Mouse (Mus musculus) frontal cortex, postnatal 10 days (tissue): ENCODE measurements around the gene Sdhaf4.

Experiments
- DNase-seq, 2 experiments: peaks; one replicate each; pipeline ENCODE4 v3.0.0; 2022; ENCODE audit warnings: low spot score in 2 of 2, mixed read lengths in 1 of 2

The Sdhaf4 gene

DNA sequence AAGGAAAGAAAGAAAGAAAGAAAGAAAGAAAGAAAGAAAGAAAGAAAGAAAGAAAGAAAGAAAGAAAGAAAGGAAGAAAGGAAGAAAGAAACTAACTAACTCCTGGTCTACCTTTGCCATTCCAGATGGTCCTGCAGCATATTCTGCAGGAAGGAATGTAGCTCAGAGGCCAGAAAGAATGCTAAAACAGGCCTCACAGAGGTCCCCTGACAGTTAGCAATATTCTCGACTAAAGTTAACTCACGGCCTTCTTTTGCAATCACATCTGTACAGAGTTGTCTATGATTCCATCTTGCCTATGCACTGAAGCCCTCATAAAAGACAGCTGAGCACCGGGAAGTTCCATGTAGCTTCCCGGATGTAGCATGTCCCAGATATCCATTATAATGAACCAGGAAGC lies 49.9 kb downstream of the Sdhaf4 start:
- no peak for DNase-seq

DNA sequence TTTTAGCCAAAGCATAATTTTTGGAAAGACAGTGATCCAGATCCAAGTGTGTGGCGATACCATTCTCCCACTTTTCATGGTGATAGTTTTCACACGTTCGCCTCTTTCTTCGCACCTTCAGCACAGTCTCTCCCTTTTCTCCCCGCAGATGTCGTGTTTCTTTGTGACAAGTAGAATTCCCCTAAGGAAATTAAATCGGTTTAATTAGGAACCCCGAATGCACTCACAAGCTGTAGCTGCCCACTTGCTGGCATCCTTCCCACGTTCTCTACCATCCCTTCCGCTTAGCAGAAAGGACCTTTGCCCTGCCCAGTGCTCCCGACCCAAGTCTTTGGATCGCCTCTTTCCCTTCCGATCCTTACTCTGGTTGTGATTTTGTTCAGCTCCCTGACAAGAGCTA lies 51.5 kb downstream of the Sdhaf4 start:
- no peak for DNase-seq

DNA sequence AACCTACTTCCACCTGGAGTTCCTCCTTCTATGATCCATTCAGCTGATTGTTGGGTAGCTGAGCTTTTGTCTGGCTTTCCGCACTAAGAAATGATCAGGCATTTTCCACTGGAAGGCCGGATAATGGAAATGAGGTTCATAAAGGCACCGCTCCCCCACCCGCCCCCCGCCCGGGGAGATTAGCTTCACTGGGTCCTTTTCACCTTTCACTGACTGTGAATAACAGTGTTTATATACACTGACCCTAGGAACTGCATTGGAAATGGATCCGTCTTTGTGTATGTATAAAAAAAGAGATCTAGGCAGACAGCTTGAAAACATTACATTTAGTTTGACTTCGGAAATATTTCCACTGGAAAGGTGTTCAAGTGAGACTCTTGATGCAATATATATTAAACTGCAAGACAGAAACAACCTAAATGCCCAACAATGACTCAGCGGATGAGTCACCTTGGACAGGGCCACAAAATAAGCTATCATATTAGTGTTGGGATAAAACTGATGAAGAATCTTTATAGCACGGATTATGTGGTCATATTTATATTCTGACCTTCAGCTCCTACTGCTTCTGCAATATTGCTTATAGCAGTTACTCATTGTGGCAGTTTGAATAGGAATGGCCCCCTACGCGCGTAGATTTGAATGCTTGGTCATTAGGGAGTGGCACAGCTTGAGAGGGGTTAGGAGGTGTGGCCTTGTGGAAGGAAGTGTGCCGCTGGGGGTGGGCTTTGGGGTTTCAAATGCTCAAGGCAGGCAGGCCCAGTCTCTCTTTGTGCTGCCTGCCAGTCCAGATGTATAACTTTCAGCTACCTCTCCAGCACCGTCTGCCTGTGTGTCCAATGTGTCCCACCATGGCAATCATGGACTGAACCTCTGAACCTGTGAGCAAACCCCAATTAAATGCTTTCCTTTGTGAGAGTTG lies 56.4 kb downstream of the Sdhaf4 start:
- DNase-seq, result no peak

DNA sequence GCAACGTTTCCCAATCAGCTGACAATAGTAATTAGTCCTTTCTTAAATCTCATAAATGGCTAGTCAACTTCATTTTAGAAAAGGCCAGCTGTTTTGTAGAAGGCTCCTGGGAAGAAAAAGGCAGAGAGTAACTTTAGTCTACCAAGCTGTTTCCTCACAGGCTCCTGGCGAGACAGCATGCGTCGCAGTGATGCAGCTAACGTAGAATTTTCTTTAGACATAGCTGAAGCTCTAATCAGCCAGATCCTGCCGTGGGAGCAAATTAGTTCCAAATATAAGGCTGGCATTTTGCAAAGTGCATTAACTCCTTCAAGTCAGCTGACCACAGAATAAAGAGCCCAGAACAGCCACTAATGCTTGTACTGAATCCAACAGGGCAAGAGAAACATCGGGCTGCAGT lies 57.2 kb downstream of the Sdhaf4 start:
- DNase-seq, result no peak
